Mouse (Mus musculus): ENCODE measurements around the gene Lipt2.

The Lipt2 gene

DNA sequence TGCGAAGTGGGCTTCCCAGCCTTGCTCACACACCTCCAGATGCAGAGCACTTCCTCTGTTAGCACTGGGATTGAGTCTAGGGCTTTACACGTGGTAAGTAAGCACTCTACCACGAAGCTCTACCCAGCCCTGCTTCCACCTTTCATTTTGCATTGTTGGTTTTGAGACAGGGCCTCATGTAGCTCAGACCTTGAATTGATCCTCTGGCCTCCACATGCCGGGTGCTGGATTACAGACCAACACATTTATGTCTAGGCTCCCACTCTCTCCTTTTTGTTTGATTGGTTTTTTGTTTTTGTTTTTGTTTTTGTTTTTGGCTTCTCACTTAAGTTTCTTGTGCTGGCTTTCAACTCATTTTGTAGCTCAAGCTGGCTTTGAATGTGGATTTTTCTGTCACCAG lies 11.7 kb downstream of the Lipt2 start:
- DNase-seq (ENCODE audit: low spot score): no peak

DNA sequence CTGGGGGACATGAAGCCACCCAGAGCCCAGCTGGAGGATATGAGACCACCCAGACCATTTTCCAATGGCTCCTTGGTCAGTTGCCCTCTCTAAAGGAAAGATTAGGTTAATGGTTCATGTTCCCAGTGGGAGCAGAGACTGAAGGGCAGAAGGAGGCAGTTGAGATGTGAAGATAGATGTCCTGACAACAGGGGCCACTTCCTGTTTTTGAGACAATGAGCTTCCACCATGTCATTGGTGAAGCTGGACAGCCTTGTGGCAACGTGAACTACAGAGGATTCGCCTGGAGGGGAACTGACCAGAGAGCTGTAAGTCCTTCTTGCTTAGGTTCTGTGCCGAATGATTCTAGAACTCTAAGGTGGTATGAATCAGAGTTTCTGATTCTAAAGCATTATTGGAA lies 17.2 kb downstream of the Lipt2 start, which contains the start of gene Kcne3:
Gene Kcne3 (plus strand): TSS at position 234 of the 400 bp plus-strand sequence.
- no peak for DNase-seq (ENCODE audit: low spot score)

DNA sequence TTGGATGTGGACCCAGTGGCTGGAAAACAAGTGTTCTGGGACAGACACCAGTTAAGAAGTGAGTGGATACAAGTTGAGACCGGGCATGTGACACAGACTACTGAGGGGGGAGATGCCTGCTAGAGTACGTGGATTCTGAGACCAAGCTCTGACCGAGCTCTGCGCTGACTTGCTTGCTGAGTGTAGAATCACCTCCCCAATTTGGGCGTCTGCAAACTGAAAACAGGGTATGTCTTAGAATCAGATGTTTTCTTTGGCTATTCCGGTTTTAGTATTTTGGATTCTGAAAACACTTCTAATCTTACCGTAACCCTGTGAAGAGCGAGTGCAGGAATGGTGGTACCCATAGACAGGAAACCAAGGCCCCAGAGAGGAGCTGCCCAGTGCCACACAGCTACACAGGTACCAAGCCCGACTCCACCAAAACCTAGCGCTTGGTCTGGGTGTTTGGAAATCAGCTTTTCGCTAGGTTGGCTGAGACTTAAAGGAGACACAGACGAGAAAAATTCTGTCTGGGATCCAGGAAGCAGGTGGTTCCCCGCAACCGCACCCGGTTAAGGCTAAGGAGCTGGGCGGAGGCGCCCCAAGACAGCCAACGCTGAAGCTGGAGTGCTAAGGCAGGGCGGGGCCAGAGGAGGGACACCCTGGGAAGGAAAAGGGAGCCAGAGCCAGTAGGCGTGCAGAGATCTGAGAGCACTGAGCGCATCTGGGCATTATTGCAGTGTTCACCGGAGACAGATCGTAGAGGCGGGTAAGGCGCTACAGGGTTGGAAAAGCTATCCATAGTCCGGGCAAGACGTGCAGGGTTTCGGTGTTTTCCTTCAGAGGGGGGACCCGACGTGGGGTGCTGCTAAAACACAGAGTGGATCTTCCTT lies 19.2 kb downstream of the Lipt2 start:
- DNase-seq (ENCODE audit: low spot score): peak; percentile 50

DNA sequence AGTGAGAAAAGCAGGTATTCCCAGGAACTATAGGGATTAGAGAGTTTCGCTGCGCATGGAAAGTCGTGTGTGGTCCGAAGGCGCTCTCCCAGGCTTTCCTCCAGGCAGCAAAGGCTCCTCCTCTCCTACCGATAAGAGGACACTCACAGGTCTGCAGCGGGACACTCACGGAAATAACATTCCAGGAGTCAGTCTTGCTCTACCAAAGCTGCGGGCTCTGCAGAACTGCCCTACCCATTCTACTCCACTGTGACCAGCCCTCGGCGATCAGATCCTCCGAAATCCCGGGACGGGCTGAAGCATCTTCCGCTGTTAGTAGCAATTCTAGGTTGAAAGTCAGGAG lies 19.8 kb downstream of the Lipt2 start:
- no peak for DNase-seq (ENCODE audit: low spot score)

DNA sequence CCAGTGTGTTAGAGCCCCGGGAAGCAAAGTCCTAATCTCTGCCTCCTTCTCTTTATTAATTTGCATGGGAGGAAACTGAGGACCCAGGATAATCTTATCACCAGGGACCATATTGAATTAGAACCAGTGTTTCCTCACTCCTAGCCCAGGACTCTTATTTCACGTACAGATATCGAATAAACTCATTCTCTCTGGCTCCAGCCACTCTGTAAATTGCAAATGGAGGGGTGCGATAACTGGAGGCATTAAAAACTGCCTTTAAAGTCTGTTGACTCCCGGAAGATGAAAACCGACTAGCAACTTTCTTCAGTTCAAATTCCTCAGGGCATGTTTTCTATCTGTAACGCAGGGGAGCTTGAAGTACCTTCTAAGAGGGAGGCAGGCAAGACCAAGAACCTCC lies 20.3 kb downstream of the Lipt2 start:
- no peak for DNase-seq (ENCODE audit: low spot score)

DNA sequence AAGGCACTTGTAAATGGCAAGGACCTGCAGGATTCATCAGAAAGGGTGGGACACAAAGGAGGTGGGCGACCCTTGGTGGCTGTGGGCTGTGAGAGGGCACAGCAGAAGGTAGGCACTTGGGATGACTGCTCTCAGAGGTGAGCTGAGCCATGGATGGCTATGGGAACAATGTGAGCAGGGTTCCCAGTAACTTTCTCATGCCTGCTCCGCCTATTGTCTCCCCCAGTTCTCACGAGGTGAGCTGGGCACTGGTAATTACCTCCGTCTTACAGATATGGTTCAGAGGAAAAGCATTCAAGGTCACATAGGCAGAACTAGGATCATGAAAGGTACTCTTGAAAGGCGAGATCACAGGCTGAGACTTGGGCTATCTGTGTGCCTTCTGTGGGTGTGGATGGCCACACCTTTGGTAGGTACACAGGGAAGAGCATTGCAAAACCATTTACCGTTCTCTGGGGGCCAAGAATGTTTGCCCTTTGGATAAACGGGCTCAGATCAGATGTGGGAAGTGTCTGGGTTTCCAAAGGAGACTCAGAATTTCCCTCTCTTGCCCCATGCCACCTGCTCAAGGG lies 20.8 kb downstream of the Lipt2 start:
- DNase-seq (ENCODE audit: low spot score): no peak

DNA sequence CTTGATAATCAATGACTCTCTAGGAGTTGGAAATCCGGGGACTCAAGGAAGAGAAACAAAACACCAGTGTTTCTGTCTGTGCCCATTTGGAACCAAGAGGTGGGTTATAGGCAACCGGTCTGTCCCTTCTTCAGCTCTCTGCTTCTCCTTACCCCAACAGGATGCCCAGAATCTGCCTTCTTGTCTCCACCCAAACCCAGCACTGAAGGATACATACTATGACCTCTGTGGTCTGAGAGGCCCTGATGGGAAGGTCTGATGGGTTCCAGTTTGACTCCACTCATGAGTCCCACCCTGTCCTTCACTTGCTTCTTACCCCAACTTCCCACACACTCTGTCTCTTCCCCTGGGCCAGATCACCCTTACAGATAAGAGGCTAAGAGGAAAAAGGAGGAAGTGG lies 22.1 kb downstream of the Lipt2 start:
- DNase-seq (ENCODE audit: low spot score): no peak

DNA sequence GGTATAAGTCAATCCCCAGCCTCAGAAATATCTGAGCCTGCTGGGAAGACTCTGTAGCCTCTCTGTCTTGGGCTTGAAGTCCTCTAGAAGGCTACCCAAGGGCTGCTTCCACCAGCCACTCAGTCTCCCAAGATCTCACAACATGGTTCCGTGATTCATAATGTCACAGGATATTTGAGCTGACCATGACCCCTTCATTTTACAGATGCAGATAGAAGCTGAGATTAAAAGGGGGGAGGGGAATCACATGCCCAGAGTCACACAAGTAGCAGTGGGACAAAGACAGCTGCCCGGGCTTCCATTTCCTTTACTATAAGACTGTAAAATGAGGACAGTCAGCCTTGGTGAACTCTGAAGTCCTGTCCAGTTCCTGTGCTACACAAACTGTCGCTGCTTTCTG lies 22.5 kb downstream of the Lipt2 start:
- DNase-seq (ENCODE audit: low spot score): no peak

DNA sequence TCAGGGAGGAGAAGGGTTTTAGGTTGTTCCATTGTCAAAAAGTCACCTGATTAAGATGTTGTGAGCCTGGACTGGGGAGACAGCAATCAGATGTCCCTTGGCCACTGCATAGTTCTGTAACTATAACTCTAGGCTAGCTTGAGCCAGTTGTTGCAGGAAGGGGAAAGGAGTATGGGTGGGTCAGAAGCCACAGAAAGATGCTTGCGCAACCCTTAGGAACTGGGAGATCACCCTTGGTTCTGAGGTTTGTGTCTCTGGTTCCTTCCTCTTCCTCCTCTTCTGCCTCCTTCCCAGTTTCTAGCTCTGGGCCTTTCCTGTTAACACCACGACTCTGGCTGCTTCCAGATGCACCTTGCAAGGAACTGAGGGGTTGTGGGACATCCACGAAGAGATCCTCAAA lies 23.3 kb downstream of the Lipt2 start:
- DNase-seq (ENCODE audit: low spot score): no peak

DNA sequence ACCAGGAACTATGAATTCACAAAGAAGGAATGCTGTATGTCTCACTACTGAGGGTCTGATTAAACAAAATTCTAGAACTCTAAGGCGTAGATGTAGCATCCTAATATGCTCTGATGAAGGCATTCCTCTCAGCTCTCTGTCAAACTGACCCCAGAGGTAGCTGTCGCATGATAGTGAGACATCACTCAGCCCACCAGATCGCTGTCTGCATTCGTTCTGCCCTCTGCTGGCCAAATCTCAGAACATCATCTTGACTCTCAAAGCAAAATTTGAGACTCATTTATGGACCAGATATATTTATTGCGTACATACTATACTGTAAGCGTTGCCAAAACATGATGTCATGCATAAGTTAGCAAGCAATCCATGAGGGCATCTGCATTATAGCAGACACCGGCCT lies 28.5 kb downstream of the Lipt2 start:
- DNase-seq (ENCODE audit: low spot score): peak; percentile 44

DNA sequence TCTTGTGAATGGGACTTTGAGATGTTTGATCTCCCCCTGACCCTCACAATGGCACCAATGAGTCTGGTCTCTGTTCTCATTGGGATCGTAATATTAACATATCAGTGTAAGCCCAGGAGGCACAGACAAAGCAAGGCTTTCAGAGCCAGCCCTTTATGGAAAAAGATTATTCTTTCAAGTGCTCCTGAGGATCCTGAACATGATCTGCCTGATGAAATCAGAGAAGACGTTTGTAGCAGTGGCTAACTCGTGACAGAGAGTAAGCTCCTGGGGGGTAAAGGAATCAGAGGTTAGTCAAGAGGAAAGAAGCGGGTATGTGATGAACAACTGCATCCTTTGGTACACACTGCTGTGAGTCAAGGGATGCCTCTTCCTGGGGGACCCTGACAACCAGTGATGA lies 31.1 kb downstream of the Lipt2 start:
- DNase-seq (ENCODE audit: low spot score): no peak

DNA sequence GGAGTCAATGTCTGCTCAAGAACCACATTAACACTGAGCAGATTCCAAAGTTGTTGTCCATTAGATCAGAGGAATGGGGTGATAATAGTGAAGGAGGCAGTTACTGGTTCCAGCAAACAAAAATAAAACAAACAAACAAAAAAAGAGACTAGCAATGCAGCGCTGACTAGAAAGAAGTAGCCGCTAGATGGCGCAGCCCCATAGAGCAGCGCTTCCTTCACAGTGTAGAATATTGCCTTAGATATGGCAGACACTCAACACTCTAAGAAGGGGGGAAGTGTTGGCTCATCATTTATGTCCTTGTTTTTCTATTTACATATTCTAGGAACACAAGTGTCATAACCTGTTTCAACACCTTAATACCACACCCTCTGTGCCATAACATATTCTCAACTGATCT lies 31.7 kb downstream of the Lipt2 start:
- peak; percentile 66 for DNase-seq (ENCODE audit: low spot score)

DNA sequence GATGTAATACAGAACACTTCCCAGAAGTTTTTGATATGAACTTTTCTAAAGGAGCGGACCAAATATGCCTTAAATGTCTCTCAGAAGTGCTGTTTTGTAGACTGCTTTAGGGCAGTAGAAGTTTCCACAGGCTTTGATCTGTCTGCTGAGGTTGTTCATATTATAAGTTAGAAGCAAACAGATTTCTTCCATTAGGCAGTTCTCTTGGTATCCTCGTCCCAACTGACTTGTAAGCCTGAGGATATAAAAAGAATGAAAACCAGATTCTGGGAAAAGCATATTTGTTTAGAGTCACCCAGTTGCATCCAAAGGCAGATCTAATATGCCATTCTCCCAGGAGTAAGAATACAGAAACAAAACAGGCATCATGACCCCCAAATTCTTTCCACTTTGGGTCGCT lies 42.1 kb downstream of the Lipt2 start:
- no peak for DNase-seq (ENCODE audit: low spot score)

DNA sequence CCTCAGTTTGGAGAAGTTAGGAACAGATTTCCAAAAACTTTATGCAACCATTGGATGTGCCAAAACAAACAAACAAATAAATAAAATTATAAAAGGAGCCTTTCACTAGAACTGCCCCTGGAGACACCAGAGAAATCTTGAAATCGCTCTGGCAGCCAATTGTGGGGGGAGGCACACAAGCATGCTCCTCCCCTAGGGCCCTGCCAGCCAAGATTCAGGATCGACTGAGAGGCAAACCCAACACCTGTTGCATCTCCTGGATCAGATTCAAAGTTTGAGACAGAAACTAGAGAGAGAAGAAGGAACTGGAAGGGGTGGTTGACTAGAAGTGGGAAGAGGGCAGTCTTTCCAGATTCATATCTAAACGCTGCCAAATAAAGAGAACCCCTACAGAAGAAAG lies 44.5 kb downstream of the Lipt2 start:
- no peak for DNase-seq (ENCODE audit: low spot score)

DNA sequence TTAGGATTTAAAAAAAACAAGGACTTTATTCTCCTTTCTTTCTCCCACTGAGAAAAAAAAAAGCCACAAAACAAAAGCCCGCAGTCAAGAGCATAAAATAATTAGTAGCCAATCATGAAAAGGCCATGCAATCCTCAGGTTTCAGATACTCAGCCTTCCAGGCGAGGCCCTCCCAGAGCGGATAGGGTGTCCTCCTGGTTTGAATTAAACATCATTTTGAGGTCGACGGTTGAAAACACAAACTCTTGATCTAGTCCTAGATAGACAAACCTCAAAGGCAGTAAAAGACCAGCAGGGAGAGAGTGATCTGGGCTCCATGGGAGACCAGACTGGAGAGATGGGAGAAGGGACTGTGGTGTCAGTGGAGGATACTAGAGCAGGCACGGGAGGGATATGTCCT lies 45.8 kb downstream of the Lipt2 start:
- DNase-seq (ENCODE audit: low spot score): no peak

DNA sequence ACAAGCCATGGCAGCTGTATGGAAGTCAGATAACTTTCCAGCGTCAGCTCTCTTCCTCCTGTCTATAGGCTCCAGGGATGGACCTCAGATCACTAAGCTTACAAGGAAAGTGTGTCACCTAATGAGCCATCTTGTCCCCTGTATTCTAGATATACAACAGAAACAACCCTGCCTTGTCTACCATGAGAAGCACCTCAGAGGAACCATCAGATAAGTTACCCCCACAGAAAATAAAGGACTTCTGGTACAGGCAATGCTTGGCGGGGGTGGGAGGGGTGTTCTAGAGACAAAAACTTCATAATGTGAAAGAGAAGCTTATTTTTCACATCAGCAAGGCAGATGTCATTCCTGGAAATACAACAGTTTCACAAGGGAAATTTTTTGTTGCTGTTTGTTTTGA lies 47.1 kb downstream of the Lipt2 start:
- no peak for DNase-seq (ENCODE audit: low spot score)

DNA sequence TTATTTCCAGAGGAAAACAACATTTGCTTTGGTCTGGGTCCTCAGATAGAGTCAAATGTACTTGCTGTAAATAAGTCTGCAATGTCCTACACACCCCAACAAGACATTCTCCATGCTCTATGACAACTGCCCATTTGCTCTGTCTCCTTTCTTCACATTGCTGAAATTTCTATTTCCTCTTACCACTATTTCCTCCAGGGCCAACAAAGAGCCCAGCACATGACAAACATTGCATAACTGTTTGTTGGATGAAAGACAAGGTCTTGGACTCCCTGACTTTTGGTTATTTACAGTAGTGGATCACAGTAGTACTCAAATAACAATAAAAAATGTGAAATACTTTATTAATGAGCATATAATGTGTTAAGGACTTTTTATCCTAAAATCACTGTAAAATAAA lies 48.8 kb downstream of the Lipt2 start:
- DNase-seq (ENCODE audit: low spot score): no peak
